Mouse (Mus musculus) embryonic fibroblast, embryonic 13.5 days (primary cell): ENCODE measurements around the gene Fndc11.

Experiments
- CTCF ChIP-seq: IDR thresholded peaks from 2 replicates; pipeline ENCODE4 v1.5.1; 2011; ENCODE audit warnings: mild to moderate bottlenecking, control low read depth, low read length, moderate library complexity, borderline replicate concordance; ENCODE audit not compliant: insufficient read depth
- POLR2A ChIP-seq: IDR thresholded peaks from 2 replicates; pipeline ENCODE4 v1.6.1; 2011; ENCODE audit warnings: low read depth, mild to moderate bottlenecking, control low read depth, low read length, moderate library complexity

DNA sequence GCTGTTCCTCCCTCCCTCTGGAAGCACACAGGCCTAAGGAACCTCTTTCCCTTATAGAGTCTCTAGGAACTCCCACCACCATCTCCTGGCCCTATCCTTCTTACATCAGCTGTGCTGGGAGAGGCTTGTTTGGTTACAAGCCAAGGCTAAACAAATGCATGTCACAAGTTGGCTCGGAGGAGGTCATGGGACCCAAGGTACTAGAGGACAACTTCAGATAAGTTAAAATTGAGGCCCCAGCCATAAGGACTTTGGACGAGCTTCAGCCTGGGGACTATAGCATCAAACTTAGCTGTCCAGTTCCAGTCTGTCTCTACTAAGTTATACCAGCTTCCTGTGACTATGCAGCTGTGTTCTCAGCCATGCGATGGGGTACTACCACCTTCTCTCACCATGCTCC lies 7.3 kb downstream of the Fndc11 start:
- TF ChIP-seq CTCF (no peak), POLR2A (no peak)
